In genomic region chr8:81643030-81643429, GRCm38 (mm10) we compare ENCODE assay signal across 22 mouse cellular contexts.
"Had no signal": no experiment of that assay in that cellular context is flagged by ENCODE, and none has a peak within 500 bp of the region (broad histone marks: within the 10 kb centered on the region; RNA-seq: fewer than 3 reads in every experiment).

No protein-coding gene starts in this region.

- H3K4me3 ChIP-seq: lung, embryonic 15.5 days; midbrain, embryonic 10.5 days; midbrain, embryonic 12.5 days; myocyte; neural tube, embryonic 13.5 days; neural tube, embryonic 15.5 days had no signal

- H3K27me3 ChIP-seq: lung, embryonic 15.5 days; midbrain, embryonic 12.5 days; neural tube, embryonic 13.5 days; neural tube, embryonic 15.5 days had no signal

- H3K27ac ChIP-seq: lung, embryonic 15.5 days; macrophage; midbrain, embryonic 10.5 days; midbrain, embryonic 12.5 days; neural tube, embryonic 13.5 days; neural tube, embryonic 15.5 days had no signal

- H3K36me3 ChIP-seq: lung, embryonic 15.5 days; midbrain, embryonic 10.5 days; midbrain, embryonic 12.5 days; neural tube, embryonic 13.5 days; neural tube, embryonic 15.5 days had no signal

- DNase-seq: liver, postnatal 0 days; lung, adult 2 months; lung, postnatal 14 days; lung, postnatal 36 days; midbrain, embryonic 14.5 days; retina, postnatal 1 day; right cerebral cortex, adult 18-20 months; right cerebral cortex, postnatal 25 days; right cerebral cortex, postnatal 4 days; spleen, adult 18-20 months; thymus, adult 2 months; thymus, postnatal 25 days; thymus, postnatal 4 days had no signal

- H3K9ac ChIP-seq: liver, postnatal 0 days; lung, embryonic 15.5 days; midbrain, embryonic 12.5 days; neural tube, embryonic 13.5 days; neural tube, embryonic 15.5 days had no signal

- H3K4me1 ChIP-seq: lung, embryonic 15.5 days; midbrain, embryonic 10.5 days; midbrain, embryonic 12.5 days; neural tube, embryonic 13.5 days; neural tube, embryonic 15.5 days had no signal

- ATAC-seq: liver, postnatal 0 days; lung, postnatal 0 days; midbrain, embryonic 16.5 days had no signal

- H3K9me3 ChIP-seq: lung, embryonic 15.5 days; midbrain, embryonic 10.5 days; midbrain, embryonic 12.5 days; neural tube, embryonic 13.5 days; neural tube, embryonic 15.5 days had no signal

- H3K4me2 ChIP-seq: lung, embryonic 15.5 days; midbrain, embryonic 12.5 days; neural tube, embryonic 13.5 days; neural tube, embryonic 15.5 days had no signal
